Mouse (Mus musculus) cerebellum, adult 2 months (tissue): ENCODE measurements around the gene Hsd17b11. TPM values are rescaled to one million over a fixed set of nuclear protein-coding genes. Genes with fewer than 3 reads are reported as not detected.
A peak's percentile ranks its signal among the peaks of the same experiment; 100 is the strongest.

Source experiments
- DNase-seq, 2 experiments: peaks; one replicate each; pipeline ENCODE4 v3.0.0; 2021
- H3K27ac ChIP-seq: fragments of 200-500 bp; 2 replicates; pipeline ENCODE4 v1.5.1; 2012; ENCODE audit warnings: low read length, control low read depth, inconsistent platforms; ENCODE audit not compliant: insufficient read depth
- H3K27me3 ChIP-seq: fragments of 200-500 bp; 2 replicates; pipeline ENCODE4 v1.6.1; 2012; ENCODE audit warnings: inconsistent platforms, mild to moderate bottlenecking, low read length, moderate library complexity; ENCODE audit not compliant: control insufficient read depth, insufficient read depth
- H3K4me1 ChIP-seq: fragments of 200-500 bp; 2 replicates; pipeline ENCODE4 v1.6.1; 2011; ENCODE audit warnings: low read length; ENCODE audit not compliant: control insufficient read depth, insufficient read depth
- H3K4me3 ChIP-seq: fragments of 200-500 bp; replicated peaks from 2 replicates; pipeline ENCODE3; 2011; ENCODE audit warnings: mild to moderate bottlenecking, low read depth, low read length, control low read depth; ENCODE audit not compliant: insufficient read depth
- CTCF ChIP-seq: fragments of 200-500 bp; IDR thresholded peaks from 2 replicates; pipeline ENCODE4 v1.5.1; 2011; ENCODE audit warnings: low read depth, mild to moderate bottlenecking, control low read depth, low read length, moderate library complexity, borderline replicate concordance; ENCODE audit not compliant: insufficient read depth
- POLR2A ChIP-seq: fragments of 200-500 bp; IDR thresholded peaks from 2 replicates; pipeline ENCODE4 v1.6.1; 2011; ENCODE audit warnings: low read length, control low read depth, borderline replicate concordance; ENCODE audit not compliant: insufficient read depth
- WGBS: fragments of 180-500 bp; shearing (Covaris S2); methylation state at CpG from one replicate; pipeline ENCODE4 v1.1.7; 2018; 5-methylcytosine and 5-hydroxymethylcytosine counted together
- polyA plus RNA-seq: library from polyadenylated mRNA; depleted of rRNA; stranded (reverse); fragments of >200 nt; gene quantifications from 2 replicates; pipeline ENCODE4 v1.2.3, GENCODE M21; 2012

Hsd17b11 gene
- polyA plus RNA-seq, 1 experiment, result 29.2 TPM

DNA sequence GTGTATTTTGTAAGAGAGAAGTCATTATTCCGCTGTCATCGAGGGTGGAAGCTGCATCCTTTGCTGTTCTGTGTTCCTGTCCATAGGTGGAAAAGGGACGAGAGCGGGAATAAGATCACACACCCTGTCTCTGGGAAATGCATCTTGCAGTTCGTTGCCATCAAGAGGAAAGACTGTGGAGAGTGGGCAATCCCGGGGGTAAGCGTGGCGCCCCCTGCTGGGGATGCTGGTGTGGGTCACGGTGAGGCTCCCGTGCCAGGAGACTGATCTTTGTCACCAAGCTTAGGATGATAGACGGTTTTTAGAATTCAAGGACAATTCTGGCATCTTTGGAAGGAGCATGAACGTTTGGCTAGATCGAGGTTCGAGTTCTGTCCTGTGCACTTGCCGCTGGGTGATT is 36.3 kb upstream of the Hsd17b11 start:
- Histone ChIP-seq H3K4me1 (no peaks in the 10 kb centered on the region), H3K27ac (no peak overlapping the region), H3K27me3 (no peaks in the 10 kb centered on the region), H3K4me3 (no peak overlapping the region)
- peak in 1 of 2 experiments; percentile 32 for DNase-seq
- WGBS, result 56% methylated on average over 15 of the region's 15 CpGs
- TF ChIP-seq CTCF (peak; percentile 52; the same call in 1 of the 2 replicates), POLR2A (no peak)

DNA sequence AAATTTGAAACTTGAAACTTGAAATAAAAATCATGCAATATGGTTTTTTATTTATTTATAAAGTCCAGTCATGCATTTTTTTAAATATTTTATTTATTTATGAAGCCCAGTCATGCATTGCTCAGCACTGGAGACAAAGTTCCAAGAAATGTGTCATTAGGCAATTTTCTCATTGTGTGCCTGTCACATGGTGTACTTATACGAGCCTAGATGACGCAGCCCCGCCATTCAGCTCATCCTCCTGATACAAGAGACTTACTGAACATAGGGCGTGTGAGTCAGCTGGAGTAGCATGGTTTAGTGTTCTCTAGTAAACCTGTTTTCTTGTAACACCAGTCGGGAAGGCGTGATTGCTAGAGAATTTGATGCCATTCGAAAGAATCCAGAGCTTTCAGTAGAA is 34.6 kb upstream of the Hsd17b11 start:
- no peaks in the 10 kb centered on the region for H3K4me1 ChIP-seq
- 90% methylated on average over 7 of the region's 7 CpGs for WGBS
- H3K4me3 ChIP-seq, result no peak overlapping the region
- H3K27ac ChIP-seq, result no peak overlapping the region
- TF ChIP-seq POLR2A (no peak), CTCF (no peak)
- no peak for DNase-seq
- H3K27me3 ChIP-seq, result no peaks in the 10 kb centered on the region

DNA sequence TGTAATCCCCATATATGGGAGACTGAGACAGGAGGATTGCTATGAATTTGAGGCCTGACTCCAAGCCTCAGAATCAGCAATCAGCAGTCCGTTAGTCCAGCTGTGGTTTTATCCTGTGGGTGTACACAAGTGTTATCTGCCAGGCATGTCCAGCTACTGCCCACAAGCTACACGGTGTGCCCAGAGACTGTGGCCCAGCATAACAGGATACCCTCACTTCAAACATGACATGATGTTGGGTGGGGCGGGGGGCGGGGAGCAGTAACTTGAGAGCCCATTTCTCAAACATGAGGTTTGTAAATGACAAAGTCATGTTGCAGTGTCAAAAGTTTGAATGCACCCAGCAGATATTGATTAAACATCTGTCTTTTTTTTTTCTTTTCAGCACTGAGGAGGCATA is 34.1 kb upstream of the Hsd17b11 start:
- Histone ChIP-seq H3K27ac (no peak overlapping the region), H3K4me1 (no peaks in the 10 kb centered on the region), H3K27me3 (no peaks in the 10 kb centered on the region), H3K4me3 (no peak overlapping the region)
- no peak for DNase-seq
- 92% methylated on average over 4 of the region's 4 CpGs for WGBS
- TF ChIP-seq POLR2A (no peak), CTCF (no peak)

DNA sequence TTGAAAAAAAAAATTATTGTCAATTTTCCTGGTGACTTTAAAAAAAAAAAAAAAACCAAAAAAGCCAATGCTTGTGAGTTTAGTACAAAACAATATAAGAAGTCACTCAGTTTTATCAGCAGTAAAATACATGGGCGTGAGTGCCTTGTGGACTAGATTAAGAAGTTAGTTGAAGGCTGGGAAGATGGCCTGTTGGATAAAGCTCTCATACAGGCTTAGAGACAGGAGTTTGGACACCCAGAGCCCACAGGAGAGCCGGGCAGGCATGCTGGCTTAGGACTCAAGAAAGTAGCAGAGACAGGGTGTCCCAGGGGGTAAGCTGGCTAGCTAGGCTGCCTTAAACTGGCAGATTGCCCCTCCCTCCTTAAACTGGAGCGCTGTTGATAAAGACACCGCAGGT is 33.2 kb upstream of the Hsd17b11 start:
- Histone ChIP-seq H3K27me3 (no peaks in the 10 kb centered on the region), H3K4me1 (no peaks in the 10 kb centered on the region), H3K4me3 (no peak overlapping the region), H3K27ac (no peak overlapping the region)
- no peak for TF ChIP-seq CTCF
- no peak for TF ChIP-seq POLR2A
- no peak for DNase-seq
- WGBS, result 86% methylated on average over 4 of the region's 4 CpGs

DNA sequence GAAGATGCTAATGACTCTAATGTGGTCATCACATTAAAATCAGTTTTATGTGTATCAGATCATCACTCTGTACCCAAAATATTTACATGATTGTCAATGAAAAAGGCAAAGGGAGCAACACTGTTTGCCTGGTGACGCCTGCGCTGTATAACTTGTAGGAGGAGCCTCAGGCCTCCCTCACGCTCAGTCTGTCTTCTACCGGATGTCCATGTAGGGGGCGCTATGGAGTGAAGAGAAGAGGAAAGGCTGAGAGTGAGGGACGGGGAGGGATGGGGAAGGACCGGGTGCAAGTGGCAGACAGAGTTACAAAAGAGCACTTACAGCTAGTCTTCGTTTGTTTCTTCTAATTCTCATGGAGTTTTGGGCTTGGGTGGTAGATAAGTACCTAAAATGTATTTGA is 31.2 kb upstream of the Hsd17b11 start:
- TF ChIP-seq CTCF (peak; percentile 21; the same call in 1 of the 2 replicates), POLR2A (no peak)
- H3K4me1 ChIP-seq, result 0 out of 2 replicates have a peak, but pooled peaks cover 2% of the 10 kb centered on the region
- no peak for DNase-seq
- H3K27ac ChIP-seq, result no peak overlapping the region
- H3K4me3 ChIP-seq, result no peak overlapping the region
- WGBS, result 66% methylated on average over 8 of the region's 8 CpGs
- no peaks in the 10 kb centered on the region for H3K27me3 ChIP-seq

DNA sequence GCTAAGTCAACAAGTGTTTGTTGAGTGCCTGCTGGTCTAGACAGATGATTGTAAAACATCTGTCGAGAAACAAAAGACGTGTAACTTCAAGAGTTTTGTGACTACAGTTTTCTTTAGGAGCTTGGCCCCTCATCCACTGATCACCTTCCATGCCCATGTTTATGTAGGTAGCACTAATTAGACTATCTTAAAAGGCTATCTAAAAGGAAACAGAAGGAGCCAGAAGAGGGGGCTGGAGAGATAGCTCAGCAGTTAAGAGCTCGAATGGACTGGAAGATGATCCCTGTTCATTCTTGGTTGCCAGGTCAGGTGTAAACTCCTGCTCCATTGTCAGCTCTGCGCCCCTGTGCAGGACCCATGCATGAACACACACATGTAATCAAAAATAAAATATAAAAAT is 26.4 kb upstream of the Hsd17b11 start:
- 0 out of 2 replicates have a peak, but pooled peaks cover 2% of the 10 kb centered on the region for H3K4me1 ChIP-seq
- H3K27ac ChIP-seq, result no peak overlapping the region
- H3K27me3 ChIP-seq, result no peaks in the 10 kb centered on the region
- H3K4me3 ChIP-seq, result no peak overlapping the region
- WGBS, result 60% methylated on average over 4 of the region's 4 CpGs
- DNase-seq, result no peak
- no peak for TF ChIP-seq CTCF
- TF ChIP-seq POLR2A, result no peak

DNA sequence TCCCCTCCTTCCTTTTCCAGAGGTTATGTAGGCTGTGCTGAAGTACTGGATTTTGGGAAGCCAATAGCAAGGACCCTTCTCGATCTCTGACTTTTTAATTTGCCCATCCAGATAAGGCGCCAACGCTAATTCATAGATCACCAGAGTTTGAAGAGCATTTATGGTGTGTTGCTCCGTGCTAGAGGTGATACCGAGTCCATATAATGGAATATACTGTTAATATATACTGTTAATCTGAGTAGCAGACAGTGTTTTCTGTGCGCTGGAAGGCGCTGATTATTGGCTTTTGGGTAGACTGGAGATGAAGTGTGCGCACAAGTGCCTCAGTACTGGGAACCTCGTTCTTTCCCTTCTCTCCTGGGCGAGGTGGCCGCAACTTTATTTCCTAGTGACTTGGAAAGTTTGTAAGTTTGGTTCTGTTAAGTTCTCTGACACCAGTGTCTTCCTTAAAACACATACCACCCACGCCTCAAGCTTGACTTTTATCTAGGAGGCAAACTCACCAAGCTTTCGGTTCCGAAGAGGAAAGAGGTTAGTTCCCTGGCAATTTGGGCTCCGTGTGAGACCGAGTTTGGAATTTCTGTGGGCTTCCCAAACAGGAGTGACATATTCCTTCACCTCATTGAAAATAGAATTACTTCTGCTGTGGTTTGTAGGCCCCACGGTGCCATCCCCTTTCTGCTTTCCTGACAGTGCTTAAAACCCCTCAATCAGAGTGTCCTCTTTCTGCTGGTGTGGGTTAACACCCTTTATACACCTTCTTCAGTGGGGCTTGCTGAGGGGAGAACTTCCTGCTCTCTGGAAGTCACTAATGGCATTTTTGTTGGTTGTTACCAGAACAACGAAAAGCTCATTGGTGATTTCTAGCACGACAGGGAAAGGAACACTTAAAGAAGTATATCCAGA is 25.7 kb upstream of the Hsd17b11 start:
- DNase-seq, result no peak
- 6% methylated on average over 19 of the region's 19 CpGs for WGBS
- peak overlapping the region; percentile 80 for H3K27ac ChIP-seq

More for the DNA sequence above, 25.7 kb upstream of the Hsd17b11 start:
- H3K4me3 ChIP-seq, result peak overlapping the region; percentile 76
- 0 out of 2 replicates have a peak, but pooled peaks cover 2% of the 10 kb centered on the region for H3K4me1 ChIP-seq
- TF ChIP-seq CTCF (no peak), POLR2A (no peak)
- no peaks in the 10 kb centered on the region for H3K27me3 ChIP-seq
